Comparison of ENCODE assay signal across 14 mouse cellular contexts in genomic region chr11:120465521-120465920, GRCm38 (mm10). TPM values are rescaled to one million over a fixed set of nuclear protein-coding genes. Genes with fewer than 3 reads are reported as not detected.
DNase-seq lines count a peak whose midpoint lies in the region; ATAC-seq and TF ChIP-seq lines count a peak whose summit lies in the region.
"Had no signal": no experiment of that assay in that cellular context is flagged by ENCODE, and none has a peak within 500 bp of the region (broad histone marks: within the 10 kb centered on the region; RNA-seq: fewer than 3 reads in every experiment).

No protein-coding gene starts in this region.

- H3K4me3 ChIP-seq in heart, embryonic 15.5 days: peak overlapping the region; percentile 92; the same call in 1 of the 2 replicates
- peak overlapping the region; percentile 93; the same call in 1 of the 2 replicates for H3K4me3 ChIP-seq in midbrain, embryonic 10.5 days
- no peak overlapping the region for H3K4me3 ChIP-seq in midbrain, embryonic 11.5 days (ENCODE audit: low read depth, low read length)
- H3K4me3 ChIP-seq in embryonic facial prominence, embryonic 14.5 days (ENCODE audit: low read depth, low read length): no peak overlapping the region
- H3K4me3 ChIP-seq in myocyte: peak overlapping the region; percentile 74

- H3K36me3 ChIP-seq in heart, embryonic 15.5 days: peaks cover 47% of the 10 kb centered on the region
- peaks cover 73% of the 10 kb centered on the region for H3K36me3 ChIP-seq in midbrain, embryonic 10.5 days
- H3K36me3 ChIP-seq in midbrain, embryonic 11.5 days (ENCODE audit: control insufficient read depth, insufficient read depth, low read length): peaks cover 9% of the 10 kb centered on the region
- H3K36me3 ChIP-seq in embryonic facial prominence, embryonic 14.5 days (ENCODE audit: control insufficient read depth, insufficient read depth, low read length): peaks cover 63% of the 10 kb centered on the region
- peaks cover 14% of the 10 kb centered on the region for H3K36me3 ChIP-seq in myocyte (ENCODE audit: control insufficient read depth, insufficient read depth)

- no peak overlapping the region for H3ac ChIP-seq in myocyte (ENCODE audit: control insufficient read depth, insufficient read length)

- ATAC-seq in heart, embryonic 15.5 days (replicated peaks; ENCODE audit: insufficient number of reproducible peaks, insufficient read depth, low FRiP score, low read depth): no peak
- ATAC-seq in midbrain, embryonic 11.5 days (ENCODE audit: low FRiP score): no peak
- ATAC-seq in embryonic facial prominence, embryonic 14.5 days (ENCODE audit: low read depth): no peak

- H3K4me1 ChIP-seq in heart, embryonic 15.5 days (replicated peaks): peaks cover 27% of the 10 kb centered on the region
- peaks cover 28% of the 10 kb centered on the region for H3K4me1 ChIP-seq in midbrain, embryonic 10.5 days
- peaks cover 15% of the 10 kb centered on the region for H3K4me1 ChIP-seq in midbrain, embryonic 11.5 days (ENCODE audit: control insufficient read depth, insufficient read depth, low read length)
- peaks cover 15% of the 10 kb centered on the region for H3K4me1 ChIP-seq in embryonic facial prominence, embryonic 14.5 days (ENCODE audit: control insufficient read depth, insufficient read depth, low read length)

- peak overlapping the region; percentile 86; the same call in 1 of the 2 replicates for H3K4me2 ChIP-seq in heart, embryonic 15.5 days
- no peak overlapping the region for H3K4me2 ChIP-seq in midbrain, embryonic 11.5 days
- H3K4me2 ChIP-seq in embryonic facial prominence, embryonic 14.5 days (ENCODE audit: low read depth, low read length): 0 out of 2 replicates have a peak overlapping the region, but pooled peaks have one; percentile 91
- peak overlapping the region; percentile 82 for H3K4me2 ChIP-seq in myocyte (ENCODE audit: low read depth)

- H3K79me2 ChIP-seq in myocyte (ENCODE audit: control insufficient read depth, insufficient read depth): peaks cover 22% of the 10 kb centered on the region

- no peaks in the 10 kb centered on the region for H3K27me3 ChIP-seq in heart, embryonic 15.5 days
- H3K27me3 ChIP-seq in midbrain, embryonic 10.5 days (ENCODE audit: low read depth, poor library complexity, severe bottlenecking): no peaks in the 10 kb centered on the region
- no peaks in the 10 kb centered on the region for H3K27me3 ChIP-seq in midbrain, embryonic 11.5 days (ENCODE audit: control insufficient read depth, insufficient read depth, low read length)
- H3K27me3 ChIP-seq in embryonic facial prominence, embryonic 14.5 days (replicated peaks; ENCODE audit: control insufficient read depth, insufficient read depth, low read length): no peaks in the 10 kb centered on the region
- H3K27me3 ChIP-seq in myocyte (ENCODE audit: control insufficient read depth, insufficient read depth, insufficient read length): no peaks in the 10 kb centered on the region

- DNase-seq in heart, postnatal 14 days: no peak
- DNase-seq in midbrain, embryonic 10.5 days (ENCODE audit: low spot score): no peak
- DNase-seq in midbrain, embryonic 11.5 days (ENCODE audit: low spot score, missing footprints): no peak
- DNase-seq in embryonic facial prominence, embryonic 14.5 days (ENCODE audit: low spot score): no peak
- no peak for DNase-seq in left cerebral cortex, adult 9 months (ENCODE audit: low spot score in 2 of 2)
- no peak for DNase-seq in thymus, adult 18-20 months
- DNase-seq: cerebellum, adult 11 months; kidney, postnatal 4 days; lung, postnatal 36 days; right cerebral cortex, adult 18-20 months; thymus, adult 2 months had no signal

- H3K9me3 ChIP-seq in heart, embryonic 15.5 days (replicated peaks): no peaks in the 10 kb centered on the region
- no peaks in the 10 kb centered on the region for H3K9me3 ChIP-seq in midbrain, embryonic 10.5 days (replicated peaks)
- no peaks in the 10 kb centered on the region for H3K9me3 ChIP-seq in midbrain, embryonic 11.5 days (ENCODE audit: control insufficient read depth, low read length)
- H3K9me3 ChIP-seq in embryonic facial prominence, embryonic 14.5 days (ENCODE audit: control insufficient read depth, low read length): no peaks in the 10 kb centered on the region

- WGBS in heart, embryonic 15.5 days: 75% methylated on average over 4 of the region's 4 CpGs
- 97% methylated on average over 4 of the region's 4 CpGs for WGBS in midbrain, embryonic 10.5 days
- 99% methylated on average over 4 of the region's 4 CpGs for WGBS in midbrain, embryonic 11.5 days
- WGBS in embryonic facial prominence, embryonic 14.5 days: 82% methylated on average over 4 of the region's 4 CpGs

- no peak for TF ChIP-seq POLR2A in myocyte (IDR thresholded peaks at IDR 0.05; ENCODE audit: insufficient read length, low read depth)

- no peak overlapping the region for H3K9ac ChIP-seq in heart, embryonic 15.5 days
- H3K9ac ChIP-seq in midbrain, embryonic 11.5 days (ENCODE audit: low read length): no peak overlapping the region
- no peak overlapping the region for H3K9ac ChIP-seq in embryonic facial prominence, embryonic 14.5 days (ENCODE audit: low read depth, low read length)

- H3K27ac ChIP-seq in heart, embryonic 15.5 days: no peak overlapping the region
- H3K27ac ChIP-seq in midbrain, embryonic 10.5 days (replicated peaks): no peak overlapping the region
- H3K27ac ChIP-seq in midbrain, embryonic 11.5 days (ENCODE audit: low read depth, low read length): no peak overlapping the region
- H3K27ac ChIP-seq in embryonic facial prominence, embryonic 14.5 days (replicated peaks; ENCODE audit: low read depth, low read length): no peak overlapping the region

- intact Hi-C loops in heart, postnatal 14 days (cut with DNase I): no loop called here

TF ChIP-seq in myocyte, 11 proteins besides CTCF, POLR2A, EP300 and RAD21:
- TF ChIP-seq USF1 (IDR thresholded peaks at IDR 0.05; ENCODE audit: low read depth): no peak
- no peak for TF ChIP-seq CEBPB (IDR thresholded peaks at IDR 0.05; ENCODE audit: insufficient read depth, poor library complexity, severe bottlenecking)
- no peak for TF ChIP-seq REST (IDR thresholded peaks at IDR 0.05; ENCODE audit: insufficient read depth, insufficient read length)
- no peak for TF ChIP-seq MYOD1 (IDR thresholded peaks at IDR 0.05; ENCODE audit: control insufficient read depth in 1 of 3, insufficient read length in 2 of 3, low read depth in 2 of 3)
- TF ChIP-seq E2F4 (IDR thresholded peaks at IDR 0.05; ENCODE audit: insufficient read depth): no peak
- TF ChIP-seq MAX (IDR thresholded peaks at IDR 0.05; ENCODE audit: low read depth): no peak
- TF ChIP-seq MYOG (IDR thresholded peaks at IDR 0.05; ENCODE audit: control insufficient read depth in 1 of 3, insufficient read depth in 1 of 3, insufficient read length in 2 of 3, low read depth in 2 of 3): no peak
- TF ChIP-seq POLR2AphosphoS2 (IDR thresholded peaks at IDR 0.05; ENCODE audit: insufficient read length, low read depth): no peak

RNA-seq across cellular contexts. Expression of gene Arl16, which starts 1.9 kb away (rescaled TPM):
- 26.7 and 37.5 TPM in 2 replicates for polyA plus RNA-seq in heart, embryonic 15.5 days (2015; fragmentation: Nextera tagmentation; extraction: Ambion mirVana)
- 10 to 100 TPM; 10.3 to 12.0 TPM for total RNA-seq in heart, postnatal 14 days (2021)
- 61.8 and 64.0 TPM in 2 replicates for polyA plus RNA-seq in midbrain, embryonic 10.5 days (2016; fragmentation: Nextera tagmentation; extraction: Ambion mirVana)
- 48.0 and 53.0 TPM in 2 replicates for polyA plus RNA-seq in midbrain, embryonic 11.5 days (2014; fragmentation: Nextera tagmentation; extraction: Ambion mirVana)
- polyA plus RNA-seq in embryonic facial prominence, embryonic 14.5 days (2014; fragmentation: Nextera tagmentation; extraction: Ambion mirVana): 43.2 and 46.4 TPM in 2 replicates
- polyA plus RNA-seq in myocyte (2012; fragmentation: generic; extraction: Trizol): 15.6 TPM

RNA-seq across cellular contexts. Expression of gene Ccdc137, which starts 7.6 kb away (rescaled TPM):
- polyA plus RNA-seq in heart, embryonic 15.5 days (2015; fragmentation: Nextera tagmentation; extraction: Ambion mirVana): 22.1 and 26.5 TPM in 2 replicates
- 1 to 10 TPM; 5.9 to 9.4 TPM for total RNA-seq in heart, postnatal 14 days (2021)
- 38.9 and 41.8 TPM in 2 replicates for polyA plus RNA-seq in midbrain, embryonic 10.5 days (2016; fragmentation: Nextera tagmentation; extraction: Ambion mirVana)
- polyA plus RNA-seq in midbrain, embryonic 11.5 days (2014; fragmentation: Nextera tagmentation; extraction: Ambion mirVana): 25.4 and 25.6 TPM in 2 replicates
- polyA plus RNA-seq in embryonic facial prominence, embryonic 14.5 days (2014; fragmentation: Nextera tagmentation; extraction: Ambion mirVana): 27.7 and 27.9 TPM in 2 replicates
- 11.4 TPM for polyA plus RNA-seq in myocyte (2012; fragmentation: generic; extraction: Trizol)

RNA-seq across cellular contexts. Expression of gene Oxld1, which starts 7.7 kb away (rescaled TPM):
- 18.1 and 21.4 TPM in 2 replicates for polyA plus RNA-seq in heart, embryonic 15.5 days (2015; fragmentation: Nextera tagmentation; extraction: Ambion mirVana)
- 10 to 100 TPM; 41.6 to 45.6 TPM for total RNA-seq in heart, postnatal 14 days (2021)
- polyA plus RNA-seq in midbrain, embryonic 10.5 days (2016; fragmentation: Nextera tagmentation; extraction: Ambion mirVana): 9.0 and 11.8 TPM in 2 replicates
- 10.4 and 11.5 TPM in 2 replicates for polyA plus RNA-seq in midbrain, embryonic 11.5 days (2014; fragmentation: Nextera tagmentation; extraction: Ambion mirVana)
- 12.8 and 15.3 TPM in 2 replicates for polyA plus RNA-seq in embryonic facial prominence, embryonic 14.5 days (2014; fragmentation: Nextera tagmentation; extraction: Ambion mirVana)
- polyA plus RNA-seq in myocyte (2012; fragmentation: generic; extraction: Trizol): 17.4 TPM

RNA-seq across cellular contexts. Expression of gene Pde6g, which starts 12.2 kb away (rescaled TPM):
- polyA plus RNA-seq in heart, embryonic 15.5 days (2015; fragmentation: Nextera tagmentation; extraction: Ambion mirVana): 0.14 and 0.29 TPM in 2 replicates
- under 1 TPM; 0.53 to 0.56 TPM for total RNA-seq in heart, postnatal 14 days (2021)
- polyA plus RNA-seq in midbrain, embryonic 10.5 days (2016; fragmentation: Nextera tagmentation; extraction: Ambion mirVana): 0.20 and 0.53 TPM in 2 replicates
- 0.40 and 0.41 TPM in 2 replicates for polyA plus RNA-seq in midbrain, embryonic 11.5 days (2014; fragmentation: Nextera tagmentation; extraction: Ambion mirVana)
- not detected in 2 replicates for polyA plus RNA-seq in embryonic facial prominence, embryonic 14.5 days (2014; fragmentation: Nextera tagmentation; extraction: Ambion mirVana)
- polyA plus RNA-seq in myocyte (2012; fragmentation: generic; extraction: Trizol): 0.18 TPM
- polyA plus RNA-seq: intestine, embryonic 14.5 days had no signal

RNA-seq across cellular contexts. Expression of gene Mrpl12, which starts 18.9 kb away (rescaled TPM):
- 203 and 218 TPM in 2 replicates for polyA plus RNA-seq in heart, embryonic 15.5 days (2015; fragmentation: Nextera tagmentation; extraction: Ambion mirVana)
- 100 to 1,000 TPM; 222 to 244 TPM for total RNA-seq in heart, postnatal 14 days (2021)
- polyA plus RNA-seq in midbrain, embryonic 10.5 days (2016; fragmentation: Nextera tagmentation; extraction: Ambion mirVana): 167 and 194 TPM in 2 replicates
- 137 and 152 TPM in 2 replicates for polyA plus RNA-seq in midbrain, embryonic 11.5 days (2014; fragmentation: Nextera tagmentation; extraction: Ambion mirVana)
- polyA plus RNA-seq in embryonic facial prominence, embryonic 14.5 days (2014; fragmentation: Nextera tagmentation; extraction: Ambion mirVana): 135 and 148 TPM in 2 replicates
- 218 TPM for polyA plus RNA-seq in myocyte (2012; fragmentation: generic; extraction: Trizol)

Comparison
In these comparisons a context has a peak if more than half of its experiments do, and no peak if none do; other contexts are left out.
1. H3K4me3 ChIP-seq: peak in heart, embryonic 15.5 days (single experiment), midbrain, embryonic 10.5 days (single experiment) and myocyte (single experiment); none in midbrain, embryonic 11.5 days (single experiment) and embryonic facial prominence, embryonic 14.5 days (single experiment).